Mouse (Mus musculus): ENCODE results near the gene Esf1. TPM values are rescaled to one million over a fixed set of nuclear protein-coding genes. Genes with fewer than 3 reads are reported as not detected.
A peak's percentile ranks its signal among the peaks of the same experiment; 100 is the strongest.
"Not testable (repeated sequence)": the region's sequence is repeated elsewhere in the genome, so short reads cannot be mapped to it uniquely, and the experiment has no call there.

Gene Esf1
- total RNA-seq (2021) = 10 to 100 TPM; 10.8 to 11.7 TPM
- long read RNA-seq, experiment 1, partial matches to known transcripts = 11 of 17 reads
- long read RNA-seq, experiment 1, other reads (novel, unspliced or antisense) = 2 of 17 reads
- long read RNA-seq, experiment 2, transcript Esf1-201 (14 exons, 3,396 nt) = major isoform, 6 of 13 reads
- long read RNA-seq, experiment 2, partial matches to known transcripts = 5 of 13 reads
- long read RNA-seq, experiment 2, other reads (novel, unspliced or antisense) = 2 of 13 reads

GRCm38 (mm10) chr2:140170127-140170802 lies at the start of gene Esf1, which contains the start of gene Ndufaf5:
Gene Esf1, minus strand, starts transcription at chr2:140170564.
Gene Ndufaf5, plus strand, starts transcription at chr2:140170649.
- peak; percentile 92 for DNase-seq

- no peak for DNase-seq
Measured at GRCm38 (mm10) chr2:140215965-140216364, 45.6 kb upstream of the Esf1 start.

- no peak for DNase-seq
Measured at GRCm38 (mm10) chr2:140215415-140215814, 45.1 kb upstream of the Esf1 start.

- DNase-seq = no peak
Measured at GRCm38 (mm10) chr2:140214519-140215027, 44.2 kb upstream of the Esf1 start.

GRCm38 (mm10) chr2:140203756-140204155 lies 33.4 kb upstream of the Esf1 start:
- no peak for DNase-seq

GRCm38 (mm10) chr2:140202573-140202972 lies 32.2 kb upstream of the Esf1 start:
- no peak for DNase-seq

GRCm38 (mm10) chr2:140200713-140201112 lies 30.3 kb upstream of the Esf1 start:
- DNase-seq = no peak

GRCm38 (mm10) chr2:140185685-140186210 lies 15.4 kb upstream of the Esf1 start:
- DNase-seq = not testable (repeated sequence)

- DNase-seq = no peak
Measured at GRCm38 (mm10) chr2:140170803-140171553, 614 bp upstream of the Esf1 start.

- no peak for DNase-seq
Measured at GRCm38 (mm10) chr2:140169057-140169456, 1.3 kb downstream of the Esf1 start.

- DNase-seq = no peak
Measured at GRCm38 (mm10) chr2:140163351-140163854, 7.0 kb downstream of the Esf1 start.

GRCm38 (mm10) chr2:140159186-140159730 lies 11.1 kb downstream of the Esf1 start:
- DNase-seq = no peak

GRCm38 (mm10) chr2:140151743-140152142 lies 18.6 kb downstream of the Esf1 start, which contains the start of gene Gm17374:
Gene Gm17374, plus strand, starts transcription at chr2:140152043.
- not testable (repeated sequence) for DNase-seq

- no peak for DNase-seq
Measured at GRCm38 (mm10) chr2:140125516-140125915, 44.8 kb downstream of the Esf1 start.

- peak; percentile 38 for DNase-seq
Measured at GRCm38 (mm10) chr2:140113851-140114250, 56.5 kb downstream of the Esf1 start.

GRCm38 (mm10) chr2:140108945-140109344 lies 61.4 kb downstream of the Esf1 start:
- DNase-seq = no peak

GRCm38 (mm10) chr2:140107641-140108040 lies 62.7 kb downstream of the Esf1 start:
- no peak for DNase-seq

GRCm38 (mm10) chr2:140104951-140105350 lies 65.4 kb downstream of the Esf1 start:
- no peak for DNase-seq

- no peak for DNase-seq
Measured at GRCm38 (mm10) chr2:140100551-140101474, 69.6 kb downstream of the Esf1 start.

GRCm38 (mm10) chr2:140099971-140100370 lies 70.4 kb downstream of the Esf1 start:
- DNase-seq = no peak

- no peak for DNase-seq
Measured at GRCm38 (mm10) chr2:140097131-140097591, 73.2 kb downstream of the Esf1 start.
